Mouse (Mus musculus): ENCODE measurements at regions not wholly inside any gene's neighbourhood (a gene's known extent, or its start where the extent isn't known, plus 50 kb on each side); places are given as distances from the start of the nearest gene placed in this dataset.

GRCm38 (mm10) chr10:16438414-16438813 is 1284.6 kb upstream of the Cited2 start:
- DNase-seq (ENCODE audit: low spot score) = no peak

- no peak for DNase-seq (ENCODE audit: low spot score)
These were observed 1281.9 kb upstream of the Cited2 start for GRCm38 (mm10) chr10:16440932-16441640.

- DNase-seq (ENCODE audit: low spot score) = no peak
These were observed 1281.4 kb upstream of the Cited2 start for GRCm38 (mm10) chr10:16441661-16442072.

- no peak for DNase-seq (ENCODE audit: low spot score)
These were observed 1279.1 kb upstream of the Cited2 start for GRCm38 (mm10) chr10:16443901-16444300.

DNA sequence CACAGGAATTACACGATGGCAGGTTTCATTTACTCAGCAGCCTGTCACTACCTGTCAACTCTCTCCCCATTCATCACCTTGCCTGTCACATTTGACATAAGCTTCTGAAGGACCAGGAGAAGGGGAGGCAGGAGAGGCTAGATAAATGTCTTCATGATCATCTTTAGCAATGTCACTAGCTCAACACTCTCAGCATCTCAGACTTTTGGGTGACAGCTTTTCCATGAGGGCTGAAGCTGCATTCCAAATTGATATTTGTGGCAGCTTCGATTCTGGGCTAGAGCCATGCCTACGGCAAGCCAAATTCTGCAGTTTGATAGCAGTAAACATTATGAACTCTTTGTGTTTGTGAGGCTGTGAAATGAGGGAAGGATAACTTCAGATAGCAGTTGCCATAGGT is 1255.1 kb upstream of the Cited2 start:
- DNase-seq (ENCODE audit: low spot score) = no peak

GRCm38 (mm10) chr10:16469711-16470110 is 1253.3 kb upstream of the Cited2 start:
- DNase-seq (ENCODE audit: low spot score) = no peak

- no peak for DNase-seq (ENCODE audit: low spot score)
These were observed 1249.0 kb upstream of the Cited2 start for GRCm38 (mm10) chr10:16473952-16474521.

- DNase-seq (ENCODE audit: low spot score) = no peak
These were observed 1224.4 kb upstream of the Cited2 start for GRCm38 (mm10) chr10:16498580-16498979.

- no peak for DNase-seq (ENCODE audit: low spot score)
These were observed 1215.3 kb upstream of the Cited2 start for GRCm38 (mm10) chr10:16507681-16508080.

DNA sequence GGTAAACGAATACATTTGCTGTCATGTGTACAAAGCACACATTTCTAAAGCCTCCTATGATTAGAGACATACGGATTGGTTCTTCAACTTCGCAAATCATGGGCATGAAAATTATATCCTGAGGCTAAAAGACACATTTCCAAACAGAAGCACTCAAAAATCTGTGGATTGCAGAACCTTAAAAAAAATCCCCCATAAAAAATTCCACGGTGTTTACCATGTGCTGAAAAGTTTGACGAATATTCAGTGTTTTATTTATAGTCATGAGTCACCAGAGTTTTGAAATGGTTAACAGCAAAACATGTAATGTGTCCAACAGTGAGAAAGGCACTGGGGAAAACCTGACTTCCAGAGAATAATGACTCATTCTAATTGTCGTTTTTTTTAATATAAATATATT is 1214.9 kb upstream of the Cited2 start:
- DNase-seq (ENCODE audit: low spot score) = no peak

DNA sequence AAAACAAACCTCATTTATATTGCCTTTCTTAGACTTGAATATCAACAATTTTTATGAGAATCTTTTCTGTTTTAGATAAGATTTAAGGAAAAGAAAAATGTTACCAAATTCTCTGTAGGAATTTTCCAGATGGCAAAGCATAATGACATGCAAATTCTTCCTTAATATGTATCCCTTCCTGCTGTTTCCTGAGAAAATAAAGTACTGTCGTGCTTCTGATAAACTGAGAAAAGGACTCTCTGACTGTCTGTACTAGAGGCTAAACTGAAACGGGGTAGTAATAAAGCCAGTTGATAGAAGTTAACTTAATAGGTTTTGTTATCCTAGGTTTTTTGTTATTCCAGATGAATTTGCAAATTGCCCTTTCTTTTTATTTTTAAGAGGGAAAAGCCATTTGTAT is 1208.4 kb upstream of the Cited2 start:
- no peak for DNase-seq (ENCODE audit: low spot score)

DNA sequence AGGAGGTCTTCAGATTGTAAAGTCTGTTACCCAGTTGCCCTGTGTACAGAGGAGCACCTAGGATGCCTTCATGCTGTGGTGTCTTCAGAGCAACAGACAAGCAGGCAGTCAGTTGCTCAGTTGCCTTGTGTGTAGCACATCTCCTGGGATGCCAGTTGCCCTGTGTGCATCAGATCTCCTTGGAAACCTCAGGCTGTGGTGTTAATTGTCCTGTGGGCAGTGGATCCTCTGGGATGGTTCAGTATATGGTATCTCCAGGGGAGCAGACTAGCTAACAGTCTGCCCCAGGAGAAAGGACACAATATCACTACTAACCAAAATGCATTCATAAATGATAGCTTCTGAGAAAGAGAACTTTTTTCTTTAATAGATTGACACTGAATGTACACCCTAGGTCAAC is 1201.1 kb upstream of the Cited2 start:
- no peak for DNase-seq (ENCODE audit: low spot score)

GRCm38 (mm10) chr10:16524101-16524500 is 1198.9 kb upstream of the Cited2 start:
- no peak for DNase-seq (ENCODE audit: low spot score)

GRCm38 (mm10) chr10:16527693-16528092 is 1195.3 kb upstream of the Cited2 start:
- no peak for DNase-seq (ENCODE audit: low spot score)

- no peak for DNase-seq (ENCODE audit: low spot score)
These were observed 1185.4 kb upstream of the Cited2 start for GRCm38 (mm10) chr10:16537660-16538059.

DNA sequence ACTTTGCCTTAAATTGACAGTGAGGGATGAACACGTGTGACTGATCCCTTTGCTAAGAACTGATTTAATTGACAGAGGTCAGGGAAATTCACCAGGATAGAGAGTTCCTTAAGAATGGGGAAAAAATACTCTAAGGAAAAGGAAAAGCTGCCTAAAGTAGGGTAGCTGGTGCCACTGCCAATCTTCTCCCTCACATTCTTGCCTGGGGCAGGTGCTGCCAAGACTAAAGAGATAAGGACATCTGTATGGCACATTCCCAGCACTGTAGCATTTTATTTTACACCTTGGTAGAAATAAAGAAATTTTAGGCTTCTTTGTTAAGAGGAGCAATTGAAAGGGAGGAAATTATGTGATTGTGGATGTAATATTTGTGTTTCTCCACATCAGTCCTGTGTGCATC is 1184.6 kb upstream of the Cited2 start:
- no peak for DNase-seq (ENCODE audit: low spot score)

- DNase-seq (ENCODE audit: low spot score) = peak; percentile 1
These were observed 1177.6 kb upstream of the Cited2 start for GRCm38 (mm10) chr10:16545445-16545844.

GRCm38 (mm10) chr10:16552861-16553635 is 1170.0 kb upstream of the Cited2 start:
- DNase-seq (ENCODE audit: low spot score) = peak; percentile 43

- DNase-seq (ENCODE audit: low spot score) = no peak
These were observed 1148.5 kb upstream of the Cited2 start for GRCm38 (mm10) chr10:16574568-16574967.

- DNase-seq (ENCODE audit: low spot score) = no peak
These were observed 1144.4 kb upstream of the Cited2 start for GRCm38 (mm10) chr10:16578554-16579078.

DNA sequence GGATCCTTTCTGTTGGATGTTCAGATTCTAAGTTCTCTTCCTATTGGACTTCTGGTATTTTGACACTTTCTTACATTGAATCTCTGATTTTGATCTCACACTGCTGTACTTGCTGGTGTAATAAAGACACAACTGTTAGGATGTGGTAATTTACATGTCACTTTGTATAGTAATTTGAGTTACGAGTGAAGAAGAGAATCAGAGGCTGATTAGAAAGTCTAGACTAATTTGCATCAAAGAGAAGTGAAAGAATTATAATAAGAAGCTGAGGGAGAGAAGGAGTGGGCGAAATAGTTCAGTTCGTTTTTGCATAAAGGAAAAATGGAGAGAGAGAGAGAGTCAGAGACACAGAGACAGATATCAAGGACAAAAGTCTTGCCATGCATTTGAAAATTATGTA is 1142.8 kb upstream of the Cited2 start:
- DNase-seq (ENCODE audit: low spot score) = no peak

DNA sequence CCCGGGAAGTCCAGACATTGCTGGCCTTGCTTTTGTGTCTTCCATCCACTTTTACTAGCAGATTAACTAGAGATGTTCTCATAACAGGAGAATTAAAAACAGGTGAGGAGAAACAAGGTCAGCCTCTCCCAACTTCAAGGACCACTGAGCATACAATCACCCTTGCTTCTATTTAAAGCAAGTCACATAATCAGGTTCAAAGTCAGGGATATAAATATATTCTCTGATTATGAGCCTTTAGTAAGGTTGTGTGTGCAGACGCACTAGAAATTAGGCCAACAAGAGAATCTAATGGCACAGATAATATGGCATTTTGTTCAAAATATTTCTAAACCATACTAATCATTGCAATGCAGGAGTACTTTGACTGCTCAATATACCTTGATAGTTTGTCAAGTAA is 1134.2 kb upstream of the Cited2 start:
- no peak for DNase-seq (ENCODE audit: low spot score)

DNA sequence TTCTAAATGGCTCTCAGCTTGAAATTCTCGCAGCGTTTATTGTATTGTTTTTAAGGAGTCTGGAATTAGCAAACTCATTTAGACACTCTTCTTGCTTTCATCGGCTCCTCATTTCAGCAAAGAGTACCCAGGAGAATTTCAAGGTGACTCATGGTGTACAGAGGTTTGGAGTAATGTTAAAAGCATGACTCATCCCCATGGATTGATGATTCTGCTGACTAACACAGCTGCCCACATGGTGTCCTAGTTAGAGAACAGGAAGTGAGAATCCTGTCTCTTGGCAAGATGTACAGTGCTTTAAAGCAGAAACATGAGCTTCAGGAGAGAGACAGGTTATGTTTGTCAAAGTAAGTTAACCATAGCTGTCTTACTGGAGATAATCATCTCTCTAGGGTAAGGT is 1133.6 kb upstream of the Cited2 start:
- DNase-seq (ENCODE audit: low spot score) = peak; percentile 4

All from lung, postnatal 25 days (tissue).